8 mouse cellular contexts compared by ENCODE assay signal in genomic region chr12:84570694-84571415, GRCm38 (mm10). TPM values are rescaled to one million over a fixed set of nuclear protein-coding genes. Genes with fewer than 3 reads are reported as not detected.
DNase-seq lines count a peak whose midpoint lies in the region; ATAC-seq and TF ChIP-seq lines count a peak whose summit lies in the region.

No protein-coding gene starts in this region.

- H3K27me3 ChIP-seq in heart, embryonic 15.5 days = peaks cover 87% of the 10 kb centered on the region
- peaks cover 33% of the 10 kb centered on the region for H3K27me3 ChIP-seq in heart, adult 2 months (ENCODE audit: control insufficient read depth, insufficient read depth, low read length)
- H3K27me3 ChIP-seq in embryonic facial prominence, embryonic 11.5 days (ENCODE audit: control insufficient read depth, insufficient read depth, low read length) = peaks cover 59% of the 10 kb centered on the region
- H3K27me3 ChIP-seq in limb, embryonic 10.5 days (ENCODE audit: low read depth, poor library complexity, severe bottlenecking) = peaks cover 100% of the 10 kb centered on the region

- H3K36me3 ChIP-seq in heart, embryonic 15.5 days = no peaks in the 10 kb centered on the region
- no peaks in the 10 kb centered on the region for H3K36me3 ChIP-seq in heart, adult 2 months (ENCODE audit: control insufficient read depth, insufficient read depth, low read length)
- no peaks in the 10 kb centered on the region for H3K36me3 ChIP-seq in ES-E14 (ENCODE audit: control insufficient read depth, insufficient read depth, low read length, poor library complexity, severe bottlenecking)
- H3K36me3 ChIP-seq in embryonic facial prominence, embryonic 11.5 days (replicated peaks; ENCODE audit: control insufficient read depth, insufficient read depth, low read depth, low read length) = no peaks in the 10 kb centered on the region
- no peaks in the 10 kb centered on the region for H3K36me3 ChIP-seq in limb, embryonic 10.5 days

- H3K27ac ChIP-seq in heart, embryonic 15.5 days = no peak overlapping the region
- H3K27ac ChIP-seq in heart, adult 2 months = no peak overlapping the region
- H3K27ac ChIP-seq in ES-E14 (ENCODE audit: insufficient read depth, low read depth, low read length, poor library complexity, severe bottlenecking) = no peak overlapping the region
- no peak overlapping the region for H3K27ac ChIP-seq in embryonic facial prominence, embryonic 11.5 days (replicated peaks; ENCODE audit: low read depth, low read length)
- H3K27ac ChIP-seq in limb, embryonic 10.5 days = no peak overlapping the region

- in situ Hi-C loops in ES-E14 (cut with MboI; ENCODE audit: low sequenced_read_pairs in 2 of 2, unreplicated experiment in 2 of 2) = no loop called here

- no peak for TF ChIP-seq CTCF in heart, adult 2 months (IDR thresholded peaks at IDR 0.05)

- ATAC-seq in heart, embryonic 15.5 days (replicated peaks; ENCODE audit: insufficient number of reproducible peaks, insufficient read depth, low FRiP score, low read depth) = no peak
- no peak for ATAC-seq in embryonic facial prominence, embryonic 11.5 days (replicated peaks; ENCODE audit: insufficient number of reproducible peaks, low FRiP score, low TSS enrichment, low read depth)

- no peak overlapping the region for H3K9ac ChIP-seq in heart, embryonic 15.5 days
- H3K9ac ChIP-seq in heart, adult 2 months (ENCODE audit: low read depth, low read length) = no peak overlapping the region
- H3K9ac ChIP-seq in ES-E14 (ENCODE audit: insufficient read depth, low read depth, low read length, poor library complexity, severe bottlenecking) = no peak overlapping the region
- no peak overlapping the region for H3K9ac ChIP-seq in embryonic facial prominence, embryonic 11.5 days (replicated peaks; ENCODE audit: low read length)

- H3K9me3 ChIP-seq in heart, embryonic 15.5 days (replicated peaks) = no peaks in the 10 kb centered on the region
- no peaks in the 10 kb centered on the region for H3K9me3 ChIP-seq in ES-E14 (ENCODE audit: control insufficient read depth, insufficient read depth, low read depth, low read length)
- no peaks in the 10 kb centered on the region for H3K9me3 ChIP-seq in embryonic facial prominence, embryonic 11.5 days (replicated peaks; ENCODE audit: control insufficient read depth, low read length)
- H3K9me3 ChIP-seq in limb, embryonic 10.5 days (replicated peaks) = no peaks in the 10 kb centered on the region

- DNase-seq in heart, adult 2 months = no peak
- DNase-seq in ES-E14 (ENCODE audit: low read depth, low spot score) = no peak
- DNase-seq in embryonic facial prominence, embryonic 11.5 days (ENCODE audit: low spot score) = peak; percentile 35
- DNase-seq in limb, embryonic 10.5 days (ENCODE audit: low spot score) = peak; percentile 61
- no peak for DNase-seq in layer of hippocampus, postnatal 36 days
- DNase-seq in gastrocnemius, postnatal 36 days = no peak
- DNase-seq in cerebellum, adult 9-10 months = no peak

- H3K79me2 ChIP-seq in heart, adult 2 months (replicated peaks; ENCODE audit: control insufficient read depth, insufficient read depth, low read length) = no peaks in the 10 kb centered on the region

- TF ChIP-seq EP300 in heart, adult 2 months (IDR thresholded peaks at IDR 0.05; ENCODE audit: insufficient read depth, low read depth, low read length) = no peak

- peaks cover 28% of the 10 kb centered on the region for H3K4me1 ChIP-seq in heart, embryonic 15.5 days (replicated peaks)
- no peaks in the 10 kb centered on the region for H3K4me1 ChIP-seq in heart, adult 2 months (ENCODE audit: control insufficient read depth, insufficient read depth, low read length)
- peaks cover 3 to 5% of the 10 kb centered on the region in 2 experiments; a peak in 2 of 4 replicates for H3K4me1 ChIP-seq in ES-E14 (ENCODE audit: control insufficient read depth in 2 of 2, insufficient read depth in 2 of 2, low read length in 2 of 2, poor library complexity in 1 of 2)
- no peaks in the 10 kb centered on the region; the same call in 1 of the 2 replicates for H3K4me1 ChIP-seq in embryonic facial prominence, embryonic 11.5 days (ENCODE audit: control insufficient read depth, insufficient read depth, low read length)
- peaks cover 32% of the 10 kb centered on the region for H3K4me1 ChIP-seq in limb, embryonic 10.5 days

- no peak for TF ChIP-seq POLR2A in heart, adult 2 months (IDR thresholded peaks at IDR 0.05; ENCODE audit: insufficient read depth, low read depth, low read length)

- peak overlapping the region; percentile 9; the same call in 1 of the 2 replicates for H3K4me3 ChIP-seq in heart, embryonic 15.5 days
- H3K4me3 ChIP-seq in heart, adult 2 months = no peak overlapping the region
- H3K4me3 ChIP-seq in ES-E14 (ENCODE audit: insufficient read depth in 1 of 2, low read depth in 1 of 2, low read length in 2 of 2, poor library complexity in 1 of 2, severe bottlenecking in 1 of 2) = peak overlapping the region; percentile 29 to 39
- 0 out of 2 replicates have a peak overlapping the region, but pooled peaks have one; percentile 12 for H3K4me3 ChIP-seq in embryonic facial prominence, embryonic 11.5 days (ENCODE audit: low read depth, low read length)
- 0 out of 2 replicates have a peak overlapping the region, but pooled peaks have one; percentile 18 for H3K4me3 ChIP-seq in limb, embryonic 10.5 days

- peak overlapping the region; percentile 46; the same call in 1 of the 2 replicates for H3K4me2 ChIP-seq in heart, embryonic 15.5 days
- no peak overlapping the region for H3K4me2 ChIP-seq in embryonic facial prominence, embryonic 11.5 days (ENCODE audit: low read depth, low read length)

- WGBS in heart, embryonic 15.5 days = 3% methylated on average over 34 of the region's 34 CpGs
- 6% methylated on average over 34 of the region's 34 CpGs for WGBS in heart, adult 2 months
- 1% methylated on average over 34 of the region's 34 CpGs for WGBS in embryonic facial prominence, embryonic 11.5 days
- WGBS in limb, embryonic 10.5 days = 2% methylated on average over 34 of the region's 34 CpGs

- intact Hi-C loops in heart, adult 2 months (cut with DNase I) = no loop called here
- intact Hi-C loops in gastrocnemius, postnatal 36 days (cut with DNase I) = no loop called here

TF ChIP-seq in ES-E14, 5 proteins besides CTCF, POLR2A, EP300 and RAD21:
- no peak for TF ChIP-seq MAFK (IDR thresholded peaks at IDR 0.05; ENCODE audit: insufficient read depth, low read depth, low read length)
- TF ChIP-seq HCFC1 (IDR thresholded peaks at IDR 0.05; ENCODE audit: borderline replicate concordance, insufficient read depth, low read length) = no peak
- TF ChIP-seq ZNF384 (IDR thresholded peaks at IDR 0.05; ENCODE audit: low read depth, low read length) = no peak
- TF ChIP-seq CHD2 (IDR thresholded peaks at IDR 0.05; ENCODE audit: low read depth, low read length) = no peak
- no peak for TF ChIP-seq ZC3H11A (IDR thresholded peaks at IDR 0.05; ENCODE audit: borderline replicate concordance, low read depth, low read length)

RNA-seq across cellular contexts. Expression of gene Vsx2, which starts 1.3 kb away (rescaled TPM):
- polyA plus RNA-seq in heart, embryonic 15.5 days (2015; fragmentation: Nextera tagmentation; extraction: Ambion mirVana) = not detected in 2 replicates
- not detected for total RNA-seq in heart, adult 2 months (2021)
- polyA plus RNA-seq in heart, adult 2 months (2012; rRNA removed) = not detected in 2 replicates
- 0.05 TPM in 1 of 2 replicates, not detected in the other for total RNA-seq in ES-E14 (2012; rRNA removed)
- polyA plus RNA-seq in embryonic facial prominence, embryonic 11.5 days (2014; fragmentation: Nextera tagmentation; extraction: Ambion mirVana) = 3.6 and 10.1 TPM in 2 replicates
- polyA plus RNA-seq in limb, embryonic 10.5 days (2016; fragmentation: Nextera tagmentation; extraction: Ambion mirVana) = 0.33 TPM in 1 of 2 replicates, not detected in the other
- under 1 TPM in 1 of 2 experiments, not detected in 1; 0.12 TPM for total RNA-seq in layer of hippocampus, postnatal 36 days (2021)
- total RNA-seq in gastrocnemius, postnatal 36 days (2021) = not detected

RNA-seq across cellular contexts. Expression of gene Abcd4, which starts 46.4 kb away (rescaled TPM):
- 9.3 and 13.6 TPM in 2 replicates for polyA plus RNA-seq in heart, embryonic 15.5 days (2015; fragmentation: Nextera tagmentation; extraction: Ambion mirVana)
- total RNA-seq in heart, adult 2 months (2021) = 1 to 10 TPM; 5.3 to 5.8 TPM
- polyA plus RNA-seq in heart, adult 2 months (2012; rRNA removed) = 15.4 and 18.0 TPM in 2 replicates
- total RNA-seq in ES-E14 (2012; rRNA removed) = 26.9 and 49.5 TPM in 2 replicates
- 6.3 and 6.5 TPM in 2 replicates for polyA plus RNA-seq in embryonic facial prominence, embryonic 11.5 days (2014; fragmentation: Nextera tagmentation; extraction: Ambion mirVana)
- polyA plus RNA-seq in limb, embryonic 10.5 days (2016; fragmentation: Nextera tagmentation; extraction: Ambion mirVana) = 12.3 and 13.5 TPM in 2 replicates
- 10 to 100 TPM; 12.6 to 15.2 TPM for total RNA-seq in layer of hippocampus, postnatal 36 days (2021)
- total RNA-seq in gastrocnemius, postnatal 36 days (2021) = 1 to 10 TPM; 3.4 to 4.0 TPM

Comparison
In these comparisons a context has a peak if more than half of its experiments do, and no peak if none do; other contexts are left out.
1. DNase-seq: peak in embryonic facial prominence, embryonic 11.5 days (single experiment) and limb, embryonic 10.5 days (single experiment); none in heart, adult 2 months (0 of 2), ES-E14 (single experiment), layer of hippocampus, postnatal 36 days (0 of 2), gastrocnemius, postnatal 36 days (0 of 2) and cerebellum, adult 9-10 months (single experiment).